ENCODE assay signal across 28 mouse cellular contexts in genomic region chr7:102915261-102915660, GRCm38 (mm10). TPM values are rescaled to one million over a fixed set of nuclear protein-coding genes. Genes with fewer than 3 reads are reported as not detected.
DNase-seq lines count a peak whose midpoint lies in the region; ATAC-seq and TF ChIP-seq lines count a peak whose summit lies in the region.
"Had no signal": no experiment of that assay in that cellular context is flagged by ENCODE, and none has a peak within 500 bp of the region (broad histone marks: within the 10 kb centered on the region; RNA-seq: fewer than 3 reads in every experiment).

No protein-coding gene starts in this region.

- peak; percentile 48; the same call in 1 of the 2 replicates for ATAC-seq in forebrain, postnatal 0 days
- ATAC-seq in forebrain, embryonic 14.5 days, result no peak
- ATAC-seq: activated CD4-positive, CD25-positive, alpha-beta regulatory T cell, adult 4 months; CD4-positive, CD25-positive, alpha-beta regulatory T cell, adult 4 months; Patski had no signal

- TF ChIP-seq POLR2A in brain, embryonic 14.5 days (IDR thresholded peaks at IDR 0.05; ENCODE audit: borderline replicate concordance, extremely low read depth, insufficient read depth, insufficient read length, poor library complexity, severe bottlenecking), result no peak

- H3K9ac ChIP-seq in forebrain, postnatal 0 days, result no peak overlapping the region
- H3K9ac ChIP-seq in forebrain, embryonic 14.5 days (ENCODE audit: low read length), result no peak overlapping the region

- no peak overlapping the region for H3K4me2 ChIP-seq in forebrain, postnatal 0 days (ENCODE audit: low read depth)
- H3K4me2 ChIP-seq in forebrain, embryonic 14.5 days (ENCODE audit: low read length), result no peak overlapping the region

- H3K36me3 ChIP-seq in forebrain, postnatal 0 days (ENCODE audit: insufficient read depth), result no peaks in the 10 kb centered on the region
- H3K36me3 ChIP-seq in forebrain, embryonic 14.5 days (ENCODE audit: control insufficient read depth, insufficient read depth, low read length), result no peaks in the 10 kb centered on the region
- H3K36me3 ChIP-seq: G1E had no signal

- no peaks in the 10 kb centered on the region for H3K9me3 ChIP-seq in forebrain, postnatal 0 days (ENCODE audit: low read length)
- H3K9me3 ChIP-seq in forebrain, embryonic 14.5 days (replicated peaks; ENCODE audit: control insufficient read depth, low read length), result no peaks in the 10 kb centered on the region
- H3K9me3 ChIP-seq: G1E had no signal

- no peak for DNase-seq in forebrain, postnatal 0 days
- DNase-seq in forebrain, embryonic 14.5 days (ENCODE audit: low spot score), result no peak
- DNase-seq in MN1 (ENCODE audit: low spot score), result peak; percentile 87
- peak; percentile 3 for DNase-seq in brain, embryonic 14.5 days (ENCODE audit: low read depth)
- no peak for DNase-seq in urinary bladder, postnatal 36 days (ENCODE audit: low spot score in 2 of 2)
- DNase-seq in frontal cortex, postnatal 10 days (ENCODE audit: low spot score in 2 of 2), result no peak
- DNase-seq: adrenal gland, adult 2 months; adrenal gland, adult 8-10 months; adrenal gland, postnatal 10 days; adrenal gland, postnatal 14 days; adrenal gland, postnatal 25 days; adrenal gland, postnatal 36 days; B cell, adult 2 months; cerebellum, adult 11 months; cerebellum, adult 11-12 months; cerebellum, adult 18-20 months; cerebellum, adult 2 months; cerebellum, adult 8-10 months had no signal

- H3K4me1 ChIP-seq in forebrain, postnatal 0 days (ENCODE audit: insufficient read depth), result no peaks in the 10 kb centered on the region
- no peaks in the 10 kb centered on the region for H3K4me1 ChIP-seq in forebrain, embryonic 14.5 days (ENCODE audit: control insufficient read depth, insufficient read depth, low read length)

- 34% methylated on average over 1 of the region's 1 CpGs for WGBS in forebrain, postnatal 0 days
- WGBS in forebrain, embryonic 14.5 days, result 56% methylated on average over 1 of the region's 1 CpGs

- no peak overlapping the region for H3K27ac ChIP-seq in forebrain, postnatal 0 days (ENCODE audit: low read depth, low read length)
- no peak overlapping the region for H3K27ac ChIP-seq in forebrain, embryonic 14.5 days (ENCODE audit: low read depth, low read length)

- H3K4me3 ChIP-seq in forebrain, postnatal 0 days (ENCODE audit: low read depth, low read length), result no peak overlapping the region
- no peak overlapping the region for H3K4me3 ChIP-seq in forebrain, embryonic 14.5 days (ENCODE audit: low read depth, low read length)

- no peaks in the 10 kb centered on the region for H3K27me3 ChIP-seq in forebrain, postnatal 0 days (ENCODE audit: insufficient read depth, low read length)
- no peaks in the 10 kb centered on the region for H3K27me3 ChIP-seq in forebrain, embryonic 14.5 days (replicated peaks; ENCODE audit: control insufficient read depth, insufficient read depth, low read length)
- H3K27me3 ChIP-seq: CH12.LX, Patski had no signal

- TF ChIP-seq CTCF in forebrain, postnatal 0 days (IDR thresholded peaks at IDR 0.05; ENCODE audit: low read depth), result no peak
- TF ChIP-seq CTCF in brain, embryonic 14.5 days (IDR thresholded peaks at IDR 0.05; ENCODE audit: borderline replicate concordance, extremely low read depth, insufficient read depth, insufficient read length), result no peak

RNA-seq across cellular contexts. Expression of gene Olfr571, which starts 2.1 kb away (rescaled TPM):
- not detected in 2 replicates for total RNA-seq in forebrain, postnatal 0 days (2014; rRNA removed)
- not detected in 2 replicates for polyA plus RNA-seq in forebrain, postnatal 0 days (2015; fragmentation: Nextera tagmentation; extraction: Ambion mirVana)
- polyA plus RNA-seq in forebrain, embryonic 14.5 days (2014; fragmentation: Nextera tagmentation; extraction: Ambion mirVana), result not detected in 2 replicates
- not detected in 2 replicates for polyA plus RNA-seq in brain, embryonic 14.5 days (2012; rRNA removed)
- total RNA-seq: adrenal gland, adult 18-20 months; adrenal gland, adult 2 months; adrenal gland, postnatal 10 days; adrenal gland, postnatal 14 days; adrenal gland, postnatal 25 days; adrenal gland, postnatal 36 days; adrenal gland, postnatal 4 days; CH12.LX; ES-E14; MEL had no signal
- polyA plus RNA-seq: activated CD4-positive, CD25-positive, alpha-beta regulatory T cell, adult 4 months; adrenal gland, adult 2 months; C2C12; cerebellum, adult 2 months; G1E; Patski had no signal

RNA-seq across cellular contexts. Expression of gene Olfr572, which starts 8.9 kb away (rescaled TPM):
- not detected in 2 replicates for total RNA-seq in forebrain, postnatal 0 days (2014; rRNA removed)
- polyA plus RNA-seq in forebrain, postnatal 0 days (2015; fragmentation: Nextera tagmentation; extraction: Ambion mirVana), result not detected in 2 replicates
- polyA plus RNA-seq in forebrain, embryonic 14.5 days (2014; fragmentation: Nextera tagmentation; extraction: Ambion mirVana), result not detected in 2 replicates
- not detected in 2 replicates for polyA plus RNA-seq in brain, embryonic 14.5 days (2012; rRNA removed)
- total RNA-seq: adrenal gland, adult 18-20 months; adrenal gland, adult 2 months; adrenal gland, adult 8-10 months; adrenal gland, postnatal 10 days; adrenal gland, postnatal 14 days; adrenal gland, postnatal 25 days; adrenal gland, postnatal 36 days; adrenal gland, postnatal 4 days; CH12.LX; ES-E14; MEL had no signal
- polyA plus RNA-seq: activated CD4-positive, CD25-positive, alpha-beta regulatory T cell, adult 4 months; adrenal gland, adult 2 months; C2C12; CD4-positive, CD25-positive, alpha-beta regulatory T cell, adult 4 months; cerebellum, adult 2 months; G1E; Patski had no signal

RNA-seq across cellular contexts. Expression of gene Olfr570, which starts 20.9 kb away (rescaled TPM):
- not detected in 2 replicates for total RNA-seq in forebrain, postnatal 0 days (2014; rRNA removed)
- polyA plus RNA-seq in forebrain, postnatal 0 days (2015; fragmentation: Nextera tagmentation; extraction: Ambion mirVana), result 0.23 TPM in 1 of 2 replicates, not detected in the other
- 0.15 TPM in 1 of 2 replicates, not detected in the other for polyA plus RNA-seq in forebrain, embryonic 14.5 days (2014; fragmentation: Nextera tagmentation; extraction: Ambion mirVana)
- not detected in 2 replicates for polyA plus RNA-seq in brain, embryonic 14.5 days (2012; rRNA removed)
- total RNA-seq: adrenal gland, adult 18-20 months; adrenal gland, adult 2 months; adrenal gland, adult 8-10 months; adrenal gland, postnatal 10 days; adrenal gland, postnatal 14 days; adrenal gland, postnatal 25 days; adrenal gland, postnatal 36 days; adrenal gland, postnatal 4 days; CH12.LX; ES-E14; G1E; MEL had no signal
- polyA plus RNA-seq: activated CD4-positive, CD25-positive, alpha-beta regulatory T cell, adult 4 months; adrenal gland, adult 2 months; C2C12; CD4-positive, CD25-positive, alpha-beta regulatory T cell, adult 4 months; cerebellum, adult 2 months; G1E; Patski had no signal

RNA-seq across cellular contexts. Expression of gene Olfr569, which starts 24.6 kb away (rescaled TPM):
- not detected in 2 replicates for total RNA-seq in forebrain, postnatal 0 days (2014; rRNA removed)
- not detected in 2 replicates for polyA plus RNA-seq in forebrain, postnatal 0 days (2015; fragmentation: Nextera tagmentation; extraction: Ambion mirVana)
- polyA plus RNA-seq in forebrain, embryonic 14.5 days (2014; fragmentation: Nextera tagmentation; extraction: Ambion mirVana), result not detected in 2 replicates
- not detected in 2 replicates for polyA plus RNA-seq in brain, embryonic 14.5 days (2012; rRNA removed)
- total RNA-seq: adrenal gland, adult 18-20 months; adrenal gland, adult 2 months; adrenal gland, adult 8-10 months; adrenal gland, postnatal 10 days; adrenal gland, postnatal 14 days; adrenal gland, postnatal 25 days; adrenal gland, postnatal 36 days; adrenal gland, postnatal 4 days; CH12.LX; ES-E14; MEL had no signal
- polyA plus RNA-seq: activated CD4-positive, CD25-positive, alpha-beta regulatory T cell, adult 4 months; adrenal gland, adult 2 months; C2C12; CD4-positive, CD25-positive, alpha-beta regulatory T cell, adult 4 months; cerebellum, adult 2 months; G1E; Patski had no signal

RNA-seq across cellular contexts. Expression of gene Olfr573-ps1, which starts 27.1 kb away (rescaled TPM):
- not detected in 2 replicates for total RNA-seq in forebrain, postnatal 0 days (2014; rRNA removed)
- polyA plus RNA-seq in forebrain, postnatal 0 days (2015; fragmentation: Nextera tagmentation; extraction: Ambion mirVana), result not detected in 2 replicates
- polyA plus RNA-seq in forebrain, embryonic 14.5 days (2014; fragmentation: Nextera tagmentation; extraction: Ambion mirVana), result not detected in 2 replicates
- polyA plus RNA-seq in brain, embryonic 14.5 days (2012; rRNA removed), result not detected in 2 replicates
- total RNA-seq: adrenal gland, adult 18-20 months; adrenal gland, adult 2 months; adrenal gland, adult 8-10 months; adrenal gland, postnatal 10 days; adrenal gland, postnatal 14 days; adrenal gland, postnatal 25 days; adrenal gland, postnatal 36 days; adrenal gland, postnatal 4 days; CH12.LX; ES-E14; G1E; MEL had no signal
- polyA plus RNA-seq: activated CD4-positive, CD25-positive, alpha-beta regulatory T cell, adult 4 months; adrenal gland, adult 2 months; C2C12; CD4-positive, CD25-positive, alpha-beta regulatory T cell, adult 4 months; cerebellum, adult 2 months; G1E; Patski had no signal

Comparison
In these comparisons a context has a peak if more than half of its experiments do, and no peak if none do; other contexts are left out.
1. DNase-seq: peak in MN1 (single experiment) and brain, embryonic 14.5 days (single experiment); none in forebrain, postnatal 0 days (single experiment), forebrain, embryonic 14.5 days (single experiment), urinary bladder, postnatal 36 days (0 of 2) and frontal cortex, postnatal 10 days (0 of 2).